Mouse (Mus musculus): ENCODE data around the gene Anpep. TPM values are rescaled to one million over a fixed set of nuclear protein-coding genes. Genes with fewer than 3 reads are reported as not detected.

Gene Anpep
- polyA plus RNA-seq, 1 experiment from 2014 or later = 2.3 TPM

Other genes starting within 250 kb of the Anpep start
- gene Rhcg, start 243.4 kb downstream of the Anpep start, polyA plus RNA-seq (2016; fragmentation: Nextera tagmentation; extraction: Ambion mirVana) = 1.5 and 2.2 TPM in 2 replicates
- 14.4 and 15.0 TPM in 2 replicates for gene Ticrr, start 200.9 kb downstream of the Anpep start, polyA plus RNA-seq (2016; fragmentation: Nextera tagmentation; extraction: Ambion mirVana)
- 7.2 and 7.5 TPM in 2 replicates for gene Kif7, start 145.3 kb downstream of the Anpep start, polyA plus RNA-seq (2016; fragmentation: Nextera tagmentation; extraction: Ambion mirVana)
- not detected in 2 replicates for gene Plin1, start 128.2 kb downstream of the Anpep start, polyA plus RNA-seq (2016; fragmentation: Nextera tagmentation; extraction: Ambion mirVana)
- gene Pex11a, start 117.9 kb downstream of the Anpep start, polyA plus RNA-seq (2016; fragmentation: Nextera tagmentation; extraction: Ambion mirVana) = 8.1 and 8.8 TPM in 2 replicates
- 0.13 and 0.34 TPM in 2 replicates for gene Wdr93, start 117.9 kb downstream of the Anpep start, polyA plus RNA-seq (2016; fragmentation: Nextera tagmentation; extraction: Ambion mirVana)
- gene Mesp1, start 67.3 kb downstream of the Anpep start, polyA plus RNA-seq (2016; fragmentation: Nextera tagmentation; extraction: Ambion mirVana) = not detected in 2 replicates
- gene Mesp2, start 50.3 kb downstream of the Anpep start, polyA plus RNA-seq (2016; fragmentation: Nextera tagmentation; extraction: Ambion mirVana) = 0.20 and 0.46 TPM in 2 replicates
- 55.3 and 55.5 TPM in 2 replicates for gene Ap3s2, start 59.6 kb upstream of the Anpep start, polyA plus RNA-seq (2016; fragmentation: Nextera tagmentation; extraction: Ambion mirVana)
- 19.2 and 21.0 TPM in 2 replicates for gene Arpin, start 74.3 kb upstream of the Anpep start, polyA plus RNA-seq (2016; fragmentation: Nextera tagmentation; extraction: Ambion mirVana)
- gene Zfp710, start 163.8 kb upstream of the Anpep start, polyA plus RNA-seq (2016; fragmentation: Nextera tagmentation; extraction: Ambion mirVana) = 31.1 and 32.8 TPM in 2 replicates

Data from midbrain, embryonic 12.5 days (tissue).